Mouse (Mus musculus) liver, adult 2 months (tissue): ENCODE data around the gene Txk. TPM values are rescaled to one million over a fixed set of nuclear protein-coding genes. Genes with fewer than 3 reads are reported as not detected.
A peak's percentile ranks its signal among the peaks of the same experiment; 100 is the strongest.

Experiments used
- DNase-seq: peaks from one replicate; pipeline ENCODE4 v3.0.0-alpha.2; 2011; ENCODE audit warnings: low read depth, low spot score; ENCODE audit errors: extremely low read depth
- H3K27ac ChIP-seq: fragments of 200-500 bp; replicated peaks from 2 replicates; pipeline ENCODE4 v1.5.1; 2012; ENCODE audit warnings: low read depth, mild to moderate bottlenecking, control low read depth, inconsistent platforms, low read length; ENCODE audit not compliant: insufficient read depth
- H3K27me3 ChIP-seq: fragments of 200-500 bp; 2 replicates; pipeline ENCODE4 v1.6.1; 2012; ENCODE audit warnings: mild to moderate bottlenecking, moderate library complexity, low read length, inconsistent platforms; ENCODE audit not compliant: control insufficient read depth, insufficient read depth
- H3K36me3 ChIP-seq: fragments of 200-500 bp; 2 replicates; pipeline ENCODE4 v1.6.1; 2012; ENCODE audit warnings: low read length, inconsistent platforms; ENCODE audit not compliant: control insufficient read depth, insufficient read depth
- H3K4me1 ChIP-seq: fragments of 200-500 bp; 2 replicates; pipeline ENCODE4 v1.6.1; 2011; ENCODE audit warnings: low read length; ENCODE audit not compliant: control insufficient read depth, insufficient read depth
- H3K4me3 ChIP-seq: fragments of 200-500 bp; 2 replicates; pipeline ENCODE4 v1.5.1; 2011; ENCODE audit warnings: low read depth, mild to moderate bottlenecking, control low read depth, low read length, moderate library complexity; ENCODE audit not compliant: insufficient read depth
- H3K79me2 ChIP-seq: fragments of 200-500 bp; 2 replicates; pipeline ENCODE4 v1.6.1; 2012; ENCODE audit warnings: inconsistent platforms, mild to moderate bottlenecking, low read length, moderate library complexity; ENCODE audit not compliant: control insufficient read depth, insufficient read depth
- H3K9ac ChIP-seq: fragments of 200-500 bp; 2 replicates; pipeline ENCODE4 v1.6.1; 2012; ENCODE audit warnings: low read depth, mild to moderate bottlenecking, control low read depth, inconsistent platforms, low read length
- CTCF ChIP-seq: fragments of 200-500 bp; IDR thresholded peaks from 2 replicates; pipeline ENCODE4 v1.5.1; 2011; ENCODE audit warnings: low read depth, low read length, control low read depth
- POLR2A ChIP-seq: fragments of 200-500 bp; IDR thresholded peaks from 2 replicates; pipeline ENCODE4 v1.6.1; 2011; ENCODE audit warnings: low read length, control low read depth; ENCODE audit not compliant: insufficient read depth; ENCODE audit errors: extremely low read depth
- WGBS: fragments of 180-500 bp; shearing (Covaris S2); methylation state at CpG from one replicate; pipeline ENCODE4 v1.1.7; 2018; 5-methylcytosine and 5-hydroxymethylcytosine counted together
- polyA plus RNA-seq: library from polyadenylated mRNA; depleted of rRNA; stranded (reverse); fragments of >200 nt; gene quantifications from 2 replicates; pipeline ENCODE4 v1.2.3, GENCODE M21; 2012
- total RNA-seq: library from RNA; depleted of rRNA; stranded (reverse); fragments of >200 nt; gene quantifications from 2 replicates; pipeline ENCODE4 v1.2.3, GENCODE M21; 2014

Gene Txk
- total and polyA plus RNA-seq, 2 experiments: 0.15 to 0.46 TPM

GRCm38 (mm10) chr5:72710572-72711278 is 41.9 kb downstream of the Txk start:
- Histone ChIP-seq H3K4me1 (no peaks in the 10 kb centered on the region), H3K36me3 (no peaks in the 10 kb centered on the region), H3K9ac (no peak overlapping the region), H3K27ac (no peak overlapping the region), H3K27me3 (no peaks in the 10 kb centered on the region), H3K4me3 (no peak overlapping the region), H3K79me2 (no peaks in the 10 kb centered on the region)
- peak; percentile 43 for DNase-seq
- no peak for TF ChIP-seq POLR2A
- TF ChIP-seq CTCF: peak; percentile 64
- 31% methylated on average over 4 of the region's 4 CpGs for WGBS

GRCm38 (mm10) chr5:72709976-72710375 is 42.6 kb downstream of the Txk start:
- H3K4me1 ChIP-seq: no peaks in the 10 kb centered on the region
- no peaks in the 10 kb centered on the region for H3K27me3 ChIP-seq
- H3K9ac ChIP-seq: no peak overlapping the region
- no peaks in the 10 kb centered on the region for H3K36me3 ChIP-seq
- H3K4me3 ChIP-seq: no peak overlapping the region
- TF ChIP-seq CTCF: no peak
- no peak for TF ChIP-seq POLR2A
- no peaks in the 10 kb centered on the region for H3K79me2 ChIP-seq
- no peak overlapping the region for H3K27ac ChIP-seq
- DNase-seq: no peak
- 79% methylated on average over 9 of the region's 9 CpGs for WGBS

- H3K36me3 ChIP-seq: no peaks in the 10 kb centered on the region
- TF ChIP-seq POLR2A (no peak), CTCF (no peak)
- DNase-seq: no peak
- no peak overlapping the region for H3K4me3 ChIP-seq
- WGBS: 84% methylated on average over 13 of the region's 13 CpGs
- H3K4me1 ChIP-seq: no peaks in the 10 kb centered on the region
- no peaks in the 10 kb centered on the region for H3K27me3 ChIP-seq
- no peak overlapping the region for H3K9ac ChIP-seq
- H3K79me2 ChIP-seq: no peaks in the 10 kb centered on the region
- H3K27ac ChIP-seq: no peak overlapping the region
Observed at GRCm38 (mm10) chr5:72709451-72709850, 43.1 kb downstream of the Txk start.

- Histone ChIP-seq H3K27me3 (no peaks in the 10 kb centered on the region), H3K79me2 (no peaks in the 10 kb centered on the region), H3K4me3 (no peak overlapping the region), H3K36me3 (no peaks in the 10 kb centered on the region), H3K4me1 (no peaks in the 10 kb centered on the region), H3K27ac (no peak overlapping the region), H3K9ac (no peak overlapping the region)
- 78% methylated on average over 10 of the region's 10 CpGs for WGBS
- no peak for DNase-seq
- no peak for TF ChIP-seq CTCF
- no peak for TF ChIP-seq POLR2A
Observed at GRCm38 (mm10) chr5:72706722-72707121, 45.9 kb downstream of the Txk start.

GRCm38 (mm10) chr5:72706095-72706494 is 46.5 kb downstream of the Txk start:
- TF ChIP-seq POLR2A: no peak
- no peak for TF ChIP-seq CTCF
- no peak for DNase-seq
- 73% methylated on average over 10 of the region's 10 CpGs for WGBS
- Histone ChIP-seq H3K36me3 (no peaks in the 10 kb centered on the region), H3K27ac (no peak overlapping the region), H3K4me1 (no peaks in the 10 kb centered on the region), H3K79me2 (no peaks in the 10 kb centered on the region), H3K9ac (no peak overlapping the region), H3K4me3 (no peak overlapping the region), H3K27me3 (no peaks in the 10 kb centered on the region)

- H3K9ac ChIP-seq: no peak overlapping the region
- H3K4me3 ChIP-seq: no peak overlapping the region
- H3K79me2 ChIP-seq: no peaks in the 10 kb centered on the region
- DNase-seq: no peak
- TF ChIP-seq POLR2A (no peak), CTCF (no peak)
- no peak overlapping the region for H3K27ac ChIP-seq
- no peaks in the 10 kb centered on the region for H3K36me3 ChIP-seq
- no peaks in the 10 kb centered on the region for H3K27me3 ChIP-seq
- H3K4me1 ChIP-seq: no peaks in the 10 kb centered on the region
Observed at GRCm38 (mm10) chr5:72702202-72702601, 50.4 kb downstream of the Txk start.
